Mouse (Mus musculus): ENCODE data around the gene Fbxw19. TPM values are rescaled to one million over a fixed set of nuclear protein-coding genes. Genes with fewer than 3 reads are reported as not detected.

Gene Fbxw19
- polyA plus RNA-seq (2012; rRNA removed), result not detected in 2 replicates

DNA sequence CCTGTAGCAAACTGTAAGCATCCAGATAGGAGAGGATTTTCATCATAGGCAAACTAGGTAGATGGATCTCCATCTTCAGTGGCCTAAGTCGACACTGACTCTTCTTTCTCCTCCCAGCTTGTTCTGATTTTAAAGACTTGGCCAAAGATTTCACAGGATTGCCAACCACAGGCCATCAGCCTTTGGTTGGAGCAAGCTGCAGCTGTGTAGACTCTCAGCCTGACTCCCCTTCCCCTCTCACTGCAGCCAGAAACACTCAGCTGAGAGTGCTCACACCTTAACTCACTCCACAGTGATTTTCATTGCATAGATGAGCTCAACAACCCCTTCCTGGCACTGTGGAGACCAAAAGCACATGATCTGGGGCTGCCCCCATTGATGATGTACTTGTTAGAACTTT, at the start of gene Fbxw19:
Fbxw19 (minus strand) TSS at position 101 of the 400 bp plus-strand sequence.

DNA sequence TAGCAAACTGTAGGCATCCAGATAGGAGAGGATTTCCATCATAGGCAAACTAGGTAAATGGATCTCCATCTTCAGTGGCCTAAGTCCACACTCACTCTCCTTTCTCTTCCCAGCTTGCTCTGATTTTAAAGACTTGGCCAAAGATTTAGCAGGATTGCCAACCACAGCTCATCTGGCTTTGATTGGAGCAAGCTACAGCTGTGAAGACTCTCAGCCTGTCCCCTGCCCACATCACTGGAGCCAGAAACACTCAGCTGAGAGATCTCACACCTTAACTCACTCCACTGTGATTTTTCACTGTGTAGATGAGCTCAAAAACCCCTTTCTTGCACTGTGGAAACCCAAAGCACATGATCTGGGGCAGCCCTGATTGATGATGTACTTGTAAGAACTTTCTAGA, 46.6 kb downstream of the Fbxw19 start, which contains the start of gene Fbxw16:
Fbxw16 (minus strand) TSS at position 101 of the 400 bp plus-strand sequence.

Other genes with a start within 250 kb of the Fbxw19 start
- gene Fbxw14, start 208.2 kb downstream of the Fbxw19 start, polyA plus RNA-seq (2012; rRNA removed), result not detected in 2 replicates
- not detected in 2 replicates for gene Fbxw28, start 156.2 kb downstream of the Fbxw19 start, polyA plus RNA-seq (2012; rRNA removed)
- gene Fbxw22, start 91.6 kb downstream of the Fbxw19 start, polyA plus RNA-seq (2012; rRNA removed), result 0.15 TPM in 1 of 2 replicates, not detected in the other
- gene Fbxw16, start 46.7 kb downstream of the Fbxw19 start, polyA plus RNA-seq (2012; rRNA removed), result not detected in 2 replicates
- gene Fbxw15, start 72.4 kb upstream of the Fbxw19 start, polyA plus RNA-seq (2012; rRNA removed), result not detected in 2 replicates
- gene Fbxw24, start 130.2 kb upstream of the Fbxw19 start, polyA plus RNA-seq (2012; rRNA removed), result 0.09 and 0.12 TPM in 2 replicates
- gene Fbxw25, start 168.8 kb upstream of the Fbxw19 start, polyA plus RNA-seq (2012; rRNA removed), result not detected in 2 replicates
- gene Fbxw18, start 206.8 kb upstream of the Fbxw19 start, polyA plus RNA-seq (2012; rRNA removed), result not detected in 2 replicates

Data from colon, adult 2 months (tissue).